Mouse (Mus musculus) midbrain, embryonic 13.5 days (tissue): Measurements from ENCODE around the gene Gm17349. TPM values are rescaled to one million over a fixed set of nuclear protein-coding genes. Genes with fewer than 3 reads are reported as not detected.

ENCODE experiments used
- ATAC-seq: fragments of 200-750 bp; cut with Nextera tagmentation; 2 replicates; pipeline ENCODE4 v1.8.0; 2017; ENCODE audit warnings: mild to moderate bottlenecking, moderate TSS enrichment, moderate library complexity
- H3K27ac ChIP-seq: fragments of 300-500 bp; sonication (generic); 2 replicates; pipeline ENCODE4 v1.5.1; 2015; ENCODE audit warnings: inconsistent platforms, mild to moderate bottlenecking, moderate library complexity
- H3K27me3 ChIP-seq: fragments of 300-500 bp; sonication (generic); 2 replicates; pipeline ENCODE4 v1.6.1; 2015; ENCODE audit warnings: mild to moderate bottlenecking, inconsistent platforms
- H3K36me3 ChIP-seq: fragments of 300-500 bp; sonication (generic); 2 replicates; pipeline ENCODE4 v1.6.1; 2015; ENCODE audit warnings: mild to moderate bottlenecking, inconsistent platforms
- H3K4me1 ChIP-seq: fragments of 300-500 bp; sonication (generic); replicated peaks from 2 replicates; pipeline ENCODE4 v1.6.1; 2015; ENCODE audit warnings: inconsistent platforms
- H3K4me2 ChIP-seq: fragments of 300-500 bp; sonication (generic); replicated peaks from 2 replicates; pipeline ENCODE4 v1.6.1; 2015; ENCODE audit warnings: moderate library complexity, mild to moderate bottlenecking, inconsistent platforms
- H3K4me3 ChIP-seq: fragments of 300-500 bp; sonication (generic); replicated peaks from 2 replicates; pipeline ENCODE4 v1.5.1; 2015; ENCODE audit warnings: mild to moderate bottlenecking, inconsistent platforms
- H3K9ac ChIP-seq: fragments of 300-500 bp; sonication (generic); replicated peaks from 2 replicates; pipeline ENCODE4 v1.6.1; 2015; ENCODE audit warnings: mild to moderate bottlenecking, inconsistent platforms
- H3K9me3 ChIP-seq: fragments of 300-500 bp; sonication (generic); 2 replicates; pipeline ENCODE4 v1.6.1; 2016; ENCODE audit warnings: mild to moderate bottlenecking, inconsistent platforms
- WGBS: fragments of 180-500 bp; shearing (Covaris S2); methylation state at CpG from one replicate; pipeline ENCODE4 v1.1.7; 2015; 5-methylcytosine and 5-hydroxymethylcytosine counted together
- polyA plus RNA-seq: library from polyadenylated mRNA; unstranded; fragments of >200 nt; fragmentation: Nextera tagmentation; extraction: Ambion mirVana; gene quantifications from 2 replicates; pipeline ENCODE4 v1.2.1, GENCODE M21; 2015

Gm17349 gene
- polyA plus RNA-seq, 1 experiment from 2014 or later, result not detected

GRCm38 (mm10) chr15:99667544-99667943, 37.7 kb downstream of the Gm17349 start:
- 0 out of 2 replicates have a peak overlapping the region, but pooled peaks have one; percentile 88 for H3K27ac ChIP-seq
- peaks cover 76% of the 10 kb centered on the region for H3K4me1 ChIP-seq
- H3K36me3 ChIP-seq, result 0 out of 2 replicates have a peak, but pooled peaks cover 3% of the 10 kb centered on the region
- no peak for ATAC-seq
- H3K9ac ChIP-seq, result no peak overlapping the region
- WGBS, result 100% methylated on average over 2 of the region's 2 CpGs
- no peak overlapping the region for H3K4me3 ChIP-seq
- H3K27me3 ChIP-seq, result peaks cover 16% of the 10 kb centered on the region
- H3K4me2 ChIP-seq, result no peak overlapping the region
- H3K9me3 ChIP-seq, result no peaks in the 10 kb centered on the region

- no peaks in the 10 kb centered on the region for H3K36me3 ChIP-seq
- H3K27me3 ChIP-seq, result 0 out of 2 replicates have a peak, but pooled peaks cover 4% of the 10 kb centered on the region
- under 1% methylated on average over 45 of the region's 52 CpGs for WGBS
- no peaks in the 10 kb centered on the region for H3K9me3 ChIP-seq
- ATAC-seq, result peak; percentile 89
- H3K4me1 ChIP-seq, result peaks cover 63% of the 10 kb centered on the region
- peak overlapping the region; percentile 62 for H3K9ac ChIP-seq
- H3K4me3 ChIP-seq, result peak overlapping the region; percentile 41
- peak overlapping the region; percentile 66 for H3K4me2 ChIP-seq
- peak overlapping the region; percentile 88 for H3K27ac ChIP-seq
Observed at GRCm38 (mm10) chr15:99664600-99665451, 40.5 kb downstream of the Gm17349 start.

GRCm38 (mm10) chr15:99663964-99664599, 41.2 kb downstream of the Gm17349 start:
- no peaks in the 10 kb centered on the region for H3K36me3 ChIP-seq
- peak overlapping the region; percentile 88 for H3K27ac ChIP-seq
- ATAC-seq, result no peak; the same call in 1 of the 2 replicates
- peak overlapping the region; percentile 41 for H3K4me3 ChIP-seq
- 0 out of 2 replicates have a peak, but pooled peaks cover 2% of the 10 kb centered on the region for H3K27me3 ChIP-seq
- WGBS, result 4% methylated on average over 17 of the region's 17 CpGs
- H3K4me2 ChIP-seq, result peak overlapping the region; percentile 66
- H3K9me3 ChIP-seq, result no peaks in the 10 kb centered on the region
- peak overlapping the region; percentile 62 for H3K9ac ChIP-seq
- peaks cover 55% of the 10 kb centered on the region for H3K4me1 ChIP-seq

DNA sequence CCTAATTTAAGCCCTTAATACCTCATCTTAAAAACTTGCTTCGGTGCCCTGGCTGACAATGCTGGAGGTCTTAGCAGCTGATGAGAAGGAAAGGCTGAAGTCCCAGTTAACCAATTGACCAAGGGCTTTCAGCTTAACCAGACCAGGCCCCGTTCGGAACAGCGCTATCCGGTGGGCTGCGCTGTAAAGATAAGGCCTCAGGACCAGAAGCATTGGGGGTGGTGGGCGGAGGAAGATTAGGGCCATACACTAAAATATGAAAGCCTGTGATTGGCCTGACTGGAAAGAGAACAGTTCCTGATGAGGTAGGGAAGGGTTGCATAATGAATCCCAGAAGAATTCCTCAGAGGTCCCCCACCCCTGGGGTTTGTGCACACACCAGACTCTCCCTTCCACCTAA, 42.9 kb downstream of the Gm17349 start:
- H3K9ac ChIP-seq, result no peak overlapping the region
- 40% methylated on average over 7 of the region's 7 CpGs for WGBS
- H3K27ac ChIP-seq, result peak overlapping the region; percentile 73
- no peak overlapping the region for H3K4me3 ChIP-seq
- H3K4me1 ChIP-seq, result peaks cover 47% of the 10 kb centered on the region
- ATAC-seq, result no peak
- no peaks in the 10 kb centered on the region for H3K36me3 ChIP-seq
- H3K27me3 ChIP-seq, result 0 out of 2 replicates have a peak, but pooled peaks cover 2% of the 10 kb centered on the region
- H3K4me2 ChIP-seq, result no peak overlapping the region
- no peaks in the 10 kb centered on the region for H3K9me3 ChIP-seq

GRCm38 (mm10) chr15:99661121-99661830, 44.0 kb downstream of the Gm17349 start:
- no peak overlapping the region for H3K4me2 ChIP-seq
- H3K27ac ChIP-seq, result peak overlapping the region; percentile 73
- no peak overlapping the region for H3K9ac ChIP-seq
- H3K4me1 ChIP-seq, result peaks cover 46% of the 10 kb centered on the region
- H3K36me3 ChIP-seq, result no peaks in the 10 kb centered on the region
- H3K9me3 ChIP-seq, result no peaks in the 10 kb centered on the region
- no peak for ATAC-seq
- H3K27me3 ChIP-seq, result no peaks in the 10 kb centered on the region
- no peak overlapping the region for H3K4me3 ChIP-seq
- 94% methylated on average over 15 of the region's 15 CpGs for WGBS

GRCm38 (mm10) chr15:99658437-99658836, 46.9 kb downstream of the Gm17349 start:
- Histone ChIP-seq H3K4me3 (no peak overlapping the region), H3K27ac (no peak overlapping the region), H3K27me3 (peaks cover 21% of the 10 kb centered on the region), H3K9me3 (no peaks in the 10 kb centered on the region), H3K4me1 (peaks cover 38% of the 10 kb centered on the region), H3K36me3 (no peaks in the 10 kb centered on the region), H3K9ac (no peak overlapping the region), H3K4me2 (no peak overlapping the region)
- no peak for ATAC-seq
- 53% methylated on average over 2 of the region's 2 CpGs for WGBS

GRCm38 (mm10) chr15:99655956-99656355, 49.3 kb downstream of the Gm17349 start:
- H3K9me3 ChIP-seq, result no peaks in the 10 kb centered on the region
- H3K27ac ChIP-seq, result peak overlapping the region; percentile 61
- H3K27me3 ChIP-seq, result peaks cover 26% of the 10 kb centered on the region
- no peak overlapping the region for H3K4me2 ChIP-seq
- peaks cover 28% of the 10 kb centered on the region for H3K4me1 ChIP-seq
- H3K9ac ChIP-seq, result peak overlapping the region; percentile 40; the same call in 1 of the 2 replicates
- WGBS, result 46% methylated on average over 9 of the region's 9 CpGs
- no peak for ATAC-seq
- H3K4me3 ChIP-seq, result no peak overlapping the region
- H3K36me3 ChIP-seq, result no peaks in the 10 kb centered on the region

DNA sequence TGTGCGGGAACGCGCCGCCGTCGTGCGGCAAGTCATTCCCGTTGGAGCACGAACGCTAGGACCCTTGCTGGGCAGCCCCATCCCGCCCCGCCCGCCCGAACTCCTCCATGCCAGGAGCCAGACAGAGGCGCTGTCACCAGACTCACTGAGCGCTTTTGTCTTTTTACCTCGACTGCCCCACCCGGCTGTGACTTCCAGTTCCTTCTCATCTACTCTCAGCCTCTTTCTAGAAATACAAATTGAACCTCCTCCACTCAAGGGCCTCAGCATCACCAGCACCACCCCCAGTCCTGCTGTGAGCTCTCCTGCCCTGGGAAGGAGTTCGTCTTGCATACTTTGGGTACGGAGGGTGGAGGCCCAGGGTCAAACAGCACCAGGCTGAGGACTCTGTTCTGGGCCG, 51.4 kb downstream of the Gm17349 start:
- peak overlapping the region; percentile 16 for H3K4me3 ChIP-seq

GRCm38 (mm10) chr15:99653291-99653690, 52.0 kb downstream of the Gm17349 start:
- Histone ChIP-seq H3K36me3 (no peaks in the 10 kb centered on the region), H3K4me2 (peak overlapping the region; percentile 43), H3K4me3 (peak overlapping the region; percentile 16), H3K27ac (no peak overlapping the region), H3K9ac (no peak overlapping the region), H3K27me3 (peaks cover 26% of the 10 kb centered on the region), H3K9me3 (no peaks in the 10 kb centered on the region), H3K4me1 (peaks cover 54% of the 10 kb centered on the region)
- WGBS, result 9% methylated on average over 8 of the region's 8 CpGs
- no peak for ATAC-seq

More for the DNA sequence above, 51.4 kb downstream of the Gm17349 start:
- no peak for ATAC-seq
- Histone ChIP-seq H3K9ac (peak overlapping the region; percentile 19; the same call in 1 of the 2 replicates), H3K4me2 (peak overlapping the region; percentile 43), H3K36me3 (no peaks in the 10 kb centered on the region), H3K4me1 (peaks cover 48% of the 10 kb centered on the region), H3K27ac (no peak overlapping the region), H3K9me3 (no peaks in the 10 kb centered on the region), H3K27me3 (peaks cover 26% of the 10 kb centered on the region)
- WGBS, result 2% methylated on average over 21 of the region's 21 CpGs
